Mouse (Mus musculus) lung, postnatal 10 days (tissue): ENCODE measurements at regions not wholly inside any gene's neighbourhood (a gene's known extent, or its start where the extent isn't known, plus 50 kb on each side); places are given as distances from the start of the nearest gene placed in this dataset.

Source experiments
- DNase-seq: peaks from one replicate; pipeline ENCODE4 v3.0.0; 2021

GRCm38 (mm10) chr7:55710872-55711558, 57.0 kb upstream of the Siglech start:
- peak; percentile 37 for DNase-seq
